Mouse (Mus musculus) heart, adult 11 months (tissue): ENCODE measurements around the gene Nnat.

Source experiments
- DNase-seq: peaks from one replicate; pipeline ENCODE4 v3.0.0; 2022

The Nnat gene

GRCm38 (mm10) chr2:157605025-157605675 is 45.3 kb downstream of the Nnat start:
- DNase-seq, result peak; percentile 90

- peak; percentile 50 for DNase-seq
Observed at GRCm38 (mm10) chr2:157607542-157608236, 47.8 kb downstream of the Nnat start.

GRCm38 (mm10) chr2:157611735-157612134 is 51.9 kb downstream of the Nnat start:
- DNase-seq, result no peak
